Mouse (Mus musculus) 3T3-L1 (cell line): ENCODE results near the gene Ahnak.
"Not testable (repeated sequence)": the region's sequence is repeated elsewhere in the genome, so short reads cannot be mapped to it uniquely, and the experiment has no call there.

Experiments used
- DNase-seq: peaks from one replicate; pipeline ENCODE4 v3.0.0-alpha.2; 2015; ENCODE audit warnings: low read depth, low spot score

Ahnak gene

DNA sequence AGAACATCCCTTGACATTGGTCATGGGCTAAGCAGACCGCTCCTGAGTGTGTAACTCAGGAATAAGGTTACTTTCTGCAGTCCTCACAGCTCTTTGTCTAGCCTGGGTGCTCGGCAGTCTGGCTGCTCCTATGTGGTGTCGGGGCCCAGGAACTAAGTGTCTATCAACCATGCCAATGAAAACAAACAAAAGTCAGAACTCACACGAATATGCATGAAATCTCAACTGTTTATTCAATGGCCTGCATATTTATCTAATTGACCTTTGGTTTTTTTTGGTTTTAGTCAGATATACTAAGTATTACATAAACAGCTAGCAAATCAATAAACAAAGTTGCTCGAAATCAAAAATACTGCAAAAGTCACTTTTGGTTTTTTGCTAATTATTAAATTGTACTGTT is 106.0 kb downstream of the Ahnak start:
- peak; percentile 28 for DNase-seq

DNA sequence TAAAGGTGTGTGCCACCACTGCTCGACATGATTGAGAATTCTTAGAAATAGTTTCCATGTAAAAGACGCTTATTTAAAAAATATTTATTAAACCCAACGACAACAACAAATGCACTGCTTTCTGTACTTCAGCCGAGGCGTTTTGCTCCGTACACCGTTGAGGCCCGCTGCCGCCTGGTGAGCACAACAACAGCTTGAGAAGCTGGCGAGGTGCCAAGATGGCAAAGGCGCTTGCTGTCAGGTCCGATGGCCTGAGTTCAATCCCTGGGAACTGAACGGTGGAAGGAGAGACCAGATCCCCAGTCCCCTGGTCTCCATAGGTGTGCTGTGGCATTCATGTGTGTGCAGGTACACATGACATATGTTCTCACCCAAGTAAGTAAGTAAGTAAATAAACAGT is 108.4 kb downstream of the Ahnak start:
- no peak for DNase-seq

DNA sequence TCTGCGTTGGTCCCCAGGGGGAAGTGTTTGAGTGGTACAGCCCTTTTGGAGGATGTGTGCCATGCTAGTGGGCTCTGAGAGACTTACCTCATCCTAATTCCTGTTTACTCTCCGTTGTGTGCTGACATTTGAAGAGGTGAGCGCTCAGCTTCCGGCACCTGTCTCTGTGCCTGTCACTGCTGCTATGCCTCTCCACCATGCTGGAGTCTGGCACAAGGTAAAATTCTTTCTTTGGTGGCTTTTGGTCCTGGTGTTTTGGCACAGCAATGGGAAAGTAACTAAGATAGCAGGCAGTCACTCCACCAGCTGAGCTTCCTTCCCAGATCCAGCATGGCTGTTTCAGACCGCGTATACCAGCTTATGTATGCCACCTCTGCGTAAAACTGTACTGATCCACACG is 110.7 kb downstream of the Ahnak start:
- DNase-seq, result no peak

DNA sequence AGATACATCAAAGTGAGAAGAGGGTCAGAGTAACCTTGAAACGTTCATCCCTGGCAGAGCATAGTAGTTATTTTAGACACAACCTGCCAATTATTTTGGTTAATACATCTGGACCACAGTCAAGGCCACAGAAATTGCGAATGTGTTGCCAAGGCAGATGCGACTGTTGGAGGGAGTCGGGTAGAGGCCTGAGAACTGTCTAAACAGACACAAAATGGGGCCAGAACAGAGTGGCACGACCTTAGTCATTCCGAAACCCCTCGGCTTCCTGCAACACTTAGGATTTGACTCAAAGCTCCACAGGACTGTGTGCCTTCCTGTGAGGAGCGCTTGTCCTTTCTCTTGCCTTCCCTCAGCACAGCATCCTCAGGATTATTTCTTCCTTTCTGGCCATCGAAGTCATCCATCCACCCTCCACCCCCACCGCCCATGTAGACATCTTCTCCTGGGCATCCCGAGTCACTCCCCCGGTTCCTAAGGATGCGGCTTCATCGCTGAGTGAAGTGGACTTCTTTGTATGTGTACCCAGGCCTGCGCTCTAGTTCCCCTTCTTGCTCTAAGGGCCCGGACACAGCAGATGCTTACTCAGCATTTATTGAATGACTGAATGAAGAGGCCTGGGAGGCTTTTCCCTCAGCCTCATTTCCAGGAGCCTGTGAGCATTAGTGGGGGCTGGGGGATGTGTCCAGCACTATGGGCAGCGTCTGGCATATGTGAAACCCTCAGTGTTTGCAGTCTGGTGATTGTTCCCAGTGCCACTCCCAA is 111.4 kb downstream of the Ahnak start:
- no peak for DNase-seq

DNA sequence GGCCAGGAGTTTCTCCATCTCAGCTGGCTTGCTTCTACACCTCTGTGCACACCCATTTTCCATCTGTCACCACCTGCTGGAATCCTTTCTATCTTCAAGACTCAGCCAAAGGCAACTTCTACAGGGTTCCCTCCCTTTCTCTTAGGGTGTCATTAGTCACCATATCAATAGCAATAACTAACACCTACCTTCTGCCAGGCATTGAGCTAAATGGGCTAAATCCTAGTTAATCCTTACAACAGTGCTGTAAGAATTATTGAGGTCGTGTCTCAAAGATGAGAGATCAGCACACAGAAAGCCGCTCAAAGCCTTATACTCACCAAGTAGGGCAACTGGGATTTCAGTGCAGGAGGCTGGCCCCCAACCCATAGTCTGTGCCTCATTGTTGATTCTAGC is 112.0 kb downstream of the Ahnak start:
- no peak for DNase-seq

DNA sequence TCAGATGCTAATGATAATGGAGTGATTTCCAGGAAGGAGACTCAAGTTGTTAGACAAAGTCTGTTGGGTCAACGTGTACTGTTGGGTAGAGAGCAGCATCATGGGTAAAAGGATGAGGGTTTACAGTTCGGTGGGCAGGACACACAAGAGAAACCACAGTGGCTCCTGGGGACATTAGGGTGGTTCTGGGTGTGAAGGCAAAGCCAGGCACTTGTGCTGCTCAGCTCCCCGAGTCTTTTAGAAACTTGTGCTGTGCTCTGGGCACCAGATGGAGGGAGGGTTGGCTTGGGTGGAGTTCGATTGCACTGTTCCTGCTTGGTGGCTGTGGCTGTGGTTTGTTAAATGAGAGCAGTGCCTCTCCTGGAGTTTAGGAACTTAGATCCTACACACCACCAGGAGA is 114.9 kb downstream of the Ahnak start:
- no peak for DNase-seq

DNA sequence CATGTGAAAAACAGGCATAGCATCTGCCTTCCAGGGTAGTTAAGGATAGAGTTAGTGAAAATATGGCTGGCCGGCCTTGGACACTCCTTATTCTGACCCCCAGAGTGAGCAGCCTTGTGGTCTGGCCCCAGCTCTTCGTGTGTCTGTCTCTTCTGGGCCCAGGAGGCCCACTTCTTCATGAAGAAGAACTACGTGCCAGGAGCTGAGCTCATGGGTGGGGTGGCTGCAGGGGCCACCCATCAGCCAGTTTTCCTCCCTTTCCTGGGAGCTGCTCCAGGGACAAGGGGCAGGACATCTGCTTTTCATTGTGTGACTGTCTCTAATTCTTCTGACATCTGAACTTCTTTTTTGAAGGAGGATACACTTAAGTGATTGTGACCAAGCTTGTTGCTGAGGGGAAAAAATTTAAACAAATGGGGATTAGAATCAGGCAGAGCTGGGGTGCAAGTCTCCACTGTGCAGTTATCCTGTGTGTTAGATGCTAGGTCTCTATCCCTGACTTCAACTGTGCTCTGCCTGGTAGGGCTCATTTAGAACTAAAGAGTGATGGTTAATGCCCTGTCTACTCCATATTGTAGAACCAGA is 116.1 kb downstream of the Ahnak start:
- DNase-seq, result peak; percentile 64

DNA sequence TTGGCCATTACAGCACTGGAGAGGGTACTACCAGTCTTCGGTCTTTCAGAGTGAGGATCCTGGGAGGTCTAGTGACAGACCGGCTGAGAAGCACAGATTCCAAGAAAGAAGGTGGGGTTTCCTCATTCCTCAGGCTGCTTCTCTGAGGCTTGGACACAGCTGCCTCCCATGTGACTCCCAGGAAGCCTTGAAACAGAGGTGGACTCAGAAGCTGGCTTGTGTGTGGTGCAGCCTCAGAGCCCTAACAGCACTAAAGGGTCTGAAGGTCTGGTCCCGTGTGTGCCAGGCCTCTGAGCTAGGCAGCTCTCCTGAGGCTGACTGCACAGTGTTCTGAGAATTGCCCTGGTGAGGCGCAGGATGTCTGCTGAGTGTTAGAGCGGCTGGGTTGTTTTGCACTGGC is 117.0 kb downstream of the Ahnak start:
- DNase-seq, result peak; percentile 92

DNA sequence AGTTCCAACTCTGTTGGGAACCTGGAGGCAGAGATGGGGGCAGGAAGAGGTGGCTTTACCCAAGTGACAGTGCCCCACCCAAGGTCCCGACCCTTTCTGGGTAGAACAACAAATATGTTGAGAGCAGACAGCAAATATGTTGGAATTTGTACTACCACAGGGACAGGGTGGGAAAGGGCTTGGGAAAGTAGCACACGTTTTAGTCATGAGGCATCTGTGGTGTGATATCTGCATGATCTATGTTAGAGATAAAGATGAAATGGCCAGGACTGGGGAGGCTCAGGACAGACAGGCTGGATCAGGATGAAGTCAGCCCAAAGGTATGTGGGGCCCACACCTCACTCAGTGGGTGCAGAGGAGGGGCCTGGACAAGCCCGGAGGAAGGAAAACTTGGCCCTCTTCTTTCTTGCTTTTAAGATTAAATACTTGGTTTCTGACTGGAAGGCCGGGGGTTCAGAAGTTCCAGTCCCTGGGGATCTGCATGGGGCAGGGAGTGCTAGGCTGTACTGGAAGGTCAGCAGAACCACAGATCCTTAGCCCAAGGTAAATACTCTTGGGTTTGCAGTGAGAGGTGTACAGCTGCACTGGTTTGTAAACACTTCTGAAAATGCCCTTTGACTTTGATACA is 117.8 kb downstream of the Ahnak start:
- DNase-seq, result peak; percentile 94

DNA sequence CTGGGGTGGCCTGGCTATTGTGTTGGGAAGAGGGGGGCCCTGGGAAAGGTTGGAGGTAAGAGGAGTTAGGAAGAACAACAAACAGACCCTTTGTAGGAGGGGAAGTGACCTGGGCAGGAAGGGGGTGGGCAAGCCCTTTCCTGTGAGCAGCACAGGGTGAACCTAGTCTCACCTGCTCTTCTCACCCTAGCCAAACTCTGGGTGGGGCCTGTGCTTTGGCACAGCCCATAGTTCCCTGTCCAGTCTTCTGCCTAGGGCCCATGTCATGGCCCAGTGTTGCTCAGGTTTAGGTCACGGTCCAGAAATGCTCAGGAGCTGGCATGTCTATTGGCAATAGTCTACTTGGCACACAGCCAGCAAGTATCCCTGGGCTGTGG is 118.3 kb downstream of the Ahnak start:
- DNase-seq, result peak; percentile 55

DNA sequence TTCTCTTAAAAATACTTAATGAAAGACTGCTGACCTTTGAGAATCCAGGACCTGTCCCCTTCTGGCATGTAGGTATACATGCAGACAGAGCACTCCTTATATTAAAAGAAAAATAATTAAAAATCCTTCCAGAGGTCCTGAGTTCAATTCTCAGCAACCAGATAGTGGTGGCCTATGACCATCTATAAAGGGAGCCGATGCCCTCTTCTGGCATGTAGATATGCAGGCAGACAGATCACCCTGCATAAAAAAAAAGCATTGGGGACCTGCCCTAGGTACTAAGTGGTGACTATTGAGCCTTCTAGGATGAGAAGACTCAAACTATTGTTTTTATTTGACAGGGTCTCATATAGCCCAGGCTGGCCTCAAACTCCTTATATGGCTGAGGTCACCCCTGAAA is 119.5 kb downstream of the Ahnak start:
- peak; percentile 68 for DNase-seq

DNA sequence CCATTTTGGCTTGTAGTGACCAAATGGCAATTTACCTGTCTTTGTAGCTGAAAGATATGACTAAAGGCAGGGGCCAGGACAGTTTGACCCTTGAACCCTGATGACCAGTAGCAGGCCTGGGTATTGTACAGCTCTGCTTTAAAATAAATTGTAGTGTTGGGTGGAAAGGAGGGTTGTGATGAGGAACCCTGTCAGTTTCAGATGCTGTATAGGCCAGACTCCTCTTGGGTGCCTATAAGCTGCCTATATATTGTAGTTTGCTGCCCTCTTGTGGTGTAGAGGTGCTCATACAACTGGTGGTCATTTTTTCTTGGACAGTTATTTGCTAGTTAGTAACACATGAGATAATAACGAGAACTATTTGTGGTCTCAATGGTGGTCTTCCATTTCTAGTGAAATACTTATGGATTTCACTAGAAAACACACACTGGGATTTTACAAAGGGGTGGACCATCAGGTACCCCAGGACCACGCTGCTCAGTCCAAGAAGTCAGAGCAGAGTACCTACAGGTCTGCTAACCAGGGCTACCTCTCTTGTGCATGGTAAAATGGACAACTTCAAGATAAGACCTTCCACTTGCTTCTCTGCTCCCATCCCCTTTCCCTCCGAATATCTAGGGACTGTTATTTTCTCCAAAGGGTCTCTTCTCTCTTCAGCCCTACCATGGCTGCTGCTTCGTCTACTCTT is 121.2 kb downstream of the Ahnak start:
- peak; percentile 93 for DNase-seq

DNA sequence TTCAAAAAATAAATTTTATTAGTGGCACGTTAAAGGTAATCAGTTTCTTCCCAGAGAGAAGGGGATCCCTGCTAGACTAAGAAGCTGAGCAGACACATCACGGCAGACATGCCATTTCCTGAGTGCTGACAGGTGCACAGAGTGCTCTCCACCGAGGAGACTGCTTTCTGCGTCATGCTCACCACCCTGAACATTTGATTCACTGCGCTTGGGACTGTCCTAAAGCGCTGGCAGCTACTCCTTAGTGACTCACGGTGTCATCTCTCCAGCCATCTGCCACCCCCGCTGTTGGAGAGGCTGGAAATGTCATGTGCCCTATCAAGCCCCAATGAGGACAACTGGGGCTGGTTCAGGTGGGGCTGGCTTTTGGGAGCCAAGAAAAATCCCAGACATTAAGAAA is 123.0 kb downstream of the Ahnak start:
- no peak for DNase-seq

DNA sequence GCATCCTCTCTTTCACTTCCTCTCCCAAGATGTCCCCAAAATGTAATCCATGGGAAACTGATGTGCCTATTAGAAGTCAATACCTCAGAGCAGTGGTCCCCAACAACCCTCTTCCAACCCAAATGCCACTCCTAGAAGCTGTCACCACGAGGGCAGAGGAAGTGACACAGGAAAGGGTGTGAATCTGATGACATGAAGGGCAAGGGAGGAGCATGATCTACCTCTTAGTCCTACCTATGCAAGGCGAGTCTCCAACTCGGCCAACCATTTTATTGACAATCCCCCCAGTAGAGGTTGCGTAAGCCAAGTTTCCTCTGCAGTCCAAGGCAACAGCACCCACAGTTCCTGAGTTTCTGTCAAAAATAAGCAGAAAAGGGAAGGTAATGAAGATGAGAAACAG is 127.2 kb downstream of the Ahnak start:
- no peak for DNase-seq

DNA sequence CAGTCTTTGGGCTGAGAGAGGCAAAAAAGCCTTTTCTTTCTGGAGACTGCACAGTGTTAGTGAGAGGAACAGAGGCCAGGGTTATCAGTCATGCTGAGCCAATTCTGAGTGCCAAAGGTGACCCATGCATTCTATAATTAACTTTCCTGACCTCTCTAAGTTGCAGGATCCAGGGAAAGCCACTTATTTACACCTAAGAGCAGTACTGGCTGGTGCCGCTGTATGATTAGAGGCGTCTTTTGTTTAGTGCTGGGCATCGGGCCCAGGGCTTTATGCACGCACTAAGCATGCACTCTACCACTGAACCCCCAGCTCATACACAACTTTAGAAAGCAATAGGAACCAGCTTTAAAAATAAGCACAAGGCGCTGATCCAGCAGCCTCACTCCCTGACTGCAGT is 128.2 kb downstream of the Ahnak start:
- no peak for DNase-seq

DNA sequence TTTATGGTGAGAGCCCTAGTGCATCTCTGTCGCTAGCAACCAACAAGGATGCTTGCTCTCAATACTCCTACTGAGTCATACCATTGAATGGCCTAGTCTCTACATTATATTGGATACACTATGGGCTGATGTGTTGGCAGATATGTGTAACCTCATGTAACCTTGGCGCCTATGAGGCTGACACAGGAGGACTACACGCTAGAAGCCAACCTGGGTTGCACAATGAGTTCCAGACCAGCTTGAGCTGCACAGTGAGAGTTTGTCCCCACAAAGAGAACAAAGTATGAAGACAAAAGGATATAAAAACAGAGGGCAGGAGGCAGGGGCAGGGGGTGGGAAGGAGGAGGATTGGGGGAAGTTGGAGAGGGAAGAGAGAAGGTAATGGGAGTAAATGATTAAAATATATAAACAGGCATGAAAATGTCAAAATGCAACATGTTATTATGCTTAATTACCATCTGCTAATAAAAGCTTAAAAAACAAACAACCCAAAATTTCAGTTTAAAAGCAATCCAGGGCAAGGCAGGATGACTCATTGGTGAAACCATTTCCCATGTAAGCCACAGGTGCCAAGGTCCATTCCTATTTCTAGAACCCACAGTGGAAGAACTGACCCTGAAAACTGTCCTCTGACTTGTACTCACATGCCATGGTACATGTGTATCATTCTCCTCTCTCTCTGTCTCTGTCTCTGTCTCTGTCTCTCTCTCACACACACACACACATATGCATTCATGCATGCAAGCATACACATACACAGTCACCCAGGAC is 130.8 kb downstream of the Ahnak start:
- DNase-seq, result peak; percentile 19

DNA sequence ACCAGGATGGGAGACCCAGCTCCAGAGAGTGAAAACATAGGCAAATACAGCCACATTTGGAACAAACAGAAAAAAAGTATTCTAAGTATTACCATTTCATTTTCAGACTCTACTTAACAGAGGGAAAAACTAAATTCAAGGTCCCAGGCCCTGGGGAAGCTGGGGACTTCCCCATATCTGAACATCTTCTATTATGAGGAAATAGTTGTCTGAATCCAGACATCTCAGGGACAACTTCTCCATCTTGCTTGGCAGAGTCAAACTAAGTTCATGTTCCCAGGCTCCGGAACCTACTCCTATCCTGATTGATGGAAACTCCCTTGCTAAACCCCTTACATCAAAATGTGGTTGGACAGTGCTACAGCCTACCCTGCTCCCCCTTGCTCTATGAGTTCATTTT is 133.3 kb downstream of the Ahnak start:
- no peak for DNase-seq

DNA sequence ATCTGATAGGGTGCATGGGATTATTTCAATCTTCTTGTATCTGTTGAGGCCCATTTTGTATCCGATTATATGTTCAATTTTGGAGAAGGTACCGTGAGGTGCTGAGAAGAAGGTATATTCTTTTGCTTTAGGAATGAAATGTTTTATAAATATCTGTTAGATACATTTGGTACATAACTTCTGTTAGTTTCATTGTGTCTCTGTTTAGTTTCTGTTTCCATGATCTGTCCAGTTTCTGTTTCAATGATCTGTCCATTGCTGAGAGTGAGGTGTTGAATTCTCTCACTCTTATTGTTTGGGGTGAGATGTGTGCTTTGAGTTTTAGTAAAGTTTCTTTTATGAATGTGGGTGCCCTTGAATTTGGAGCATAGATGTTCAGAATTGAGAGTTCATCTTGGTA is 134.9 kb downstream of the Ahnak start:
- not testable (repeated sequence) for DNase-seq
